In the genomic region with DNA sequence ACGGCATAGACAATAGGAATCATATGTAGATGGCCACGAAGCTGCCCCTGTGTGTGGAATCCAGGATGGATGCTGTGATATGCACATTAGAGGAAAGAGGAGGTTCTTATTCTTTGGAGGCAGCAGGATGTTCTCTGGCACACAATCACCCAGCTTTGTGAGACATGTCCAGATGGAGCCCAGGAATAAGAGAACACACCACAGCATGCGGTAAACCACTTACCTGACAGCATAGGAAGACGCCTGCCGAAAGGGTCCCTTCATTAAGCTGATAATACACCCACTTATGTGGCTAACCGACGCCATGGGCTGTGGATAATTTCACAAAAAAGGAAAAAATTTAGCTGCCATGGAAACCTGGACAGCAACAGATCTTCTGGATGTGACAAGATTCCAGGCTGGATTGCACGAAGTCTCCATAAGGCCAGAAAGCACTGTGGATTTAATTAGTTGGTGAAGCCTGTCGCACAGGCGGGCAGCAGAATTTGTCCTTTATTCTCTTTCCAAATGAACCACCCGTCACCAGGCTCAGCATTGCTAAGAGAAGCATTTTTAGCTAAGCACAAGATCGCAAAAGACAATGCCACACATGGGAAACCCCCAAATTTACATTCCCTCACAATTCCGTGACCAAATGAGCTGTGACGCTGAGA, we compare ENCODE assay signal across 11 mouse cellular contexts.
DNase-seq lines count a peak whose midpoint lies in the region; ATAC-seq and TF ChIP-seq lines count a peak whose summit lies in the region.
"Had no signal": no experiment of that assay in that cellular context is flagged by ENCODE, and none has a peak within 500 bp of the region (broad histone marks: within the 10 kb centered on the region; RNA-seq: fewer than 3 reads in every experiment).

No protein-coding gene starts in this region.

- no peaks in the 10 kb centered on the region for H3K27me3 ChIP-seq in hindbrain, embryonic 14.5 days (ENCODE audit: control insufficient read depth, insufficient read depth, low read length)
- no peaks in the 10 kb centered on the region; the same call in 1 of the 2 replicates for H3K27me3 ChIP-seq in hindbrain, embryonic 11.5 days (ENCODE audit: control insufficient read depth, insufficient read depth, low read length)
- H3K27me3 ChIP-seq in heart, adult 2 months (ENCODE audit: control insufficient read depth, insufficient read depth, low read length), result no peaks in the 10 kb centered on the region

- no peak for ATAC-seq in hindbrain, embryonic 14.5 days (ENCODE audit: low FRiP score)
- no peak for ATAC-seq in hindbrain, embryonic 11.5 days (ENCODE audit: low FRiP score)

- 55% methylated on average over 14 of the region's 14 CpGs for WGBS in hindbrain, embryonic 14.5 days
- 77% methylated on average over 14 of the region's 14 CpGs for WGBS in hindbrain, embryonic 11.5 days
- 89% methylated on average over 14 of the region's 14 CpGs for WGBS in heart, adult 2 months

- no peaks in the 10 kb centered on the region for H3K36me3 ChIP-seq in hindbrain, embryonic 14.5 days (replicated peaks; ENCODE audit: control insufficient read depth, insufficient read depth)
- H3K36me3 ChIP-seq in hindbrain, embryonic 11.5 days (ENCODE audit: control insufficient read depth, insufficient read depth, low read length), result no peaks in the 10 kb centered on the region
- H3K36me3 ChIP-seq in heart, adult 2 months (ENCODE audit: control insufficient read depth, insufficient read depth, low read length), result peaks cover 2% of the 10 kb centered on the region; the same call in 1 of the 2 replicates

- no peak overlapping the region for H3K27ac ChIP-seq in hindbrain, embryonic 14.5 days
- H3K27ac ChIP-seq in hindbrain, embryonic 11.5 days (ENCODE audit: low read depth, low read length), result no peak overlapping the region
- H3K27ac ChIP-seq in heart, adult 2 months, result no peak overlapping the region

- H3K79me2 ChIP-seq in heart, adult 2 months (replicated peaks; ENCODE audit: control insufficient read depth, insufficient read depth, low read length), result no peaks in the 10 kb centered on the region

- no peak overlapping the region for H3K4me3 ChIP-seq in hindbrain, embryonic 14.5 days (replicated peaks; ENCODE audit: low read length)
- H3K4me3 ChIP-seq in hindbrain, embryonic 11.5 days (ENCODE audit: low read depth, low read length), result no peak overlapping the region
- H3K4me3 ChIP-seq in heart, adult 2 months, result no peak overlapping the region

- intact Hi-C loops in heart, adult 2 months (cut with DNase I), result no loop called here

- no peak for TF ChIP-seq POLR2A in heart, adult 2 months (IDR thresholded peaks at IDR 0.05; ENCODE audit: insufficient read depth, low read depth, low read length)

- H3K4me1 ChIP-seq in hindbrain, embryonic 14.5 days (replicated peaks; ENCODE audit: control insufficient read depth, insufficient read depth, low read length), result no peaks in the 10 kb centered on the region; the same call in 1 of the 2 replicates
- no peaks in the 10 kb centered on the region for H3K4me1 ChIP-seq in hindbrain, embryonic 11.5 days (replicated peaks; ENCODE audit: control insufficient read depth, insufficient read depth, low read length)
- H3K4me1 ChIP-seq in heart, adult 2 months (ENCODE audit: control insufficient read depth, insufficient read depth, low read length), result no peaks in the 10 kb centered on the region; the same call in 1 of the 2 replicates

- no peaks in the 10 kb centered on the region for H3K9me3 ChIP-seq in hindbrain, embryonic 14.5 days (ENCODE audit: control insufficient read depth, low read length)
- H3K9me3 ChIP-seq in hindbrain, embryonic 11.5 days (ENCODE audit: control insufficient read depth, low read length), result no peaks in the 10 kb centered on the region

- TF ChIP-seq CTCF in heart, adult 2 months (IDR thresholded peaks at IDR 0.05), result no peak

- H3K4me2 ChIP-seq in hindbrain, embryonic 14.5 days (replicated peaks), result no peak overlapping the region
- H3K4me2 ChIP-seq in hindbrain, embryonic 11.5 days (replicated peaks; ENCODE audit: low read depth, low read length), result no peak overlapping the region

- no peak for TF ChIP-seq EP300 in heart, adult 2 months (IDR thresholded peaks at IDR 0.05; ENCODE audit: insufficient read depth, low read depth, low read length)

- H3K9ac ChIP-seq in hindbrain, embryonic 14.5 days, result no peak overlapping the region
- H3K9ac ChIP-seq in hindbrain, embryonic 11.5 days (ENCODE audit: low read depth, low read length), result no peak overlapping the region
- H3K9ac ChIP-seq in heart, adult 2 months (ENCODE audit: low read depth, low read length), result no peak overlapping the region

- peak; percentile 36 for DNase-seq in hindbrain, embryonic 14.5 days (ENCODE audit: low spot score)
- no peak for DNase-seq in hindbrain, embryonic 11.5 days (ENCODE audit: low spot score)
- peak; percentile 11 to 19 for DNase-seq in cerebellum, postnatal 25 days
- DNase-seq in layer of hippocampus, adult 9-11 months, result peak; percentile 79
- peak; percentile 60 to 80 for DNase-seq in right cerebral cortex, postnatal 10 days (ENCODE audit: low spot score in 2 of 2)
- no peak for DNase-seq in thymus, postnatal 14 days
- DNase-seq in heart, adult 2 months, result no peak
- no peak for DNase-seq in adrenal gland, postnatal 10 days
- DNase-seq: kidney, adult 9 months; lung, postnatal 10 days; retina, postnatal 1 day had no signal

Comparison
In these comparisons a context has a peak if more than half of its experiments do, and no peak if none do; other contexts are left out.
1. DNase-seq: peak in hindbrain, embryonic 14.5 days (single experiment), cerebellum, postnatal 25 days (2 of 2), layer of hippocampus, adult 9-11 months (single experiment) and right cerebral cortex, postnatal 10 days (2 of 2); none in hindbrain, embryonic 11.5 days (single experiment), thymus, postnatal 14 days (single experiment), heart, adult 2 months (0 of 2) and adrenal gland, postnatal 10 days (single experiment).